Mouse (Mus musculus): ENCODE measurements around the gene Adamts6. TPM values are rescaled to one million over a fixed set of nuclear protein-coding genes. Genes with fewer than 3 reads are reported as not detected.

Adamts6 gene
- polyA plus RNA-seq, 1 experiment from 2014 or later, result 4.8 TPM

GRCm38 (mm10) chr13:104329336-104329735 is 41.7 kb downstream of the Adamts6 start:
- H3K27me3 ChIP-seq, result no peaks in the 10 kb centered on the region
- in situ Hi-C loops (cut with MboI; ENCODE audit: low pct_unique_long_range_greater_than_20kb), result no loop called here
- no peak for TF ChIP-seq CTCF (IDR thresholded peaks at IDR 0.05)
- ChIA-PET POLR2A (no interaction called here), CTCF (interaction anchor here (1.3 kb wide), 1 partner anchor 32 kb away, joined by 3 read pairs; no protein-coding TSS in a partner anchor)
- no peak for DNase-seq (ENCODE audit: low read depth, low spot score)
- no peak for ATAC-seq

- no peak for ATAC-seq
- ChIA-PET POLR2A (no interaction called here), CTCF (interaction anchor here (1.3 kb wide), 1 partner anchor 33 kb away, joined by 3 read pairs; no protein-coding TSS in a partner anchor)
- in situ Hi-C loops (cut with MboI; ENCODE audit: low pct_unique_long_range_greater_than_20kb), result no loop called here
- TF ChIP-seq CTCF (IDR thresholded peaks at IDR 0.05), result no peak
- no peaks in the 10 kb centered on the region for H3K27me3 ChIP-seq
- no peak for DNase-seq (ENCODE audit: low read depth, low spot score)
These were observed 42.1 kb downstream of the Adamts6 start for GRCm38 (mm10) chr13:104329742-104330141.

- ChIA-PET CTCF (no interaction called here), POLR2A (no interaction called here)
- TF ChIP-seq CTCF (IDR thresholded peaks at IDR 0.05), result no peak
- ATAC-seq (no peak), DNase-seq (ENCODE audit: low read depth, low spot score) (no peak)
- no peaks in the 10 kb centered on the region for H3K27me3 ChIP-seq
- in situ Hi-C loops (cut with MboI; ENCODE audit: low pct_unique_long_range_greater_than_20kb), result no loop called here
These were observed 65.0 kb downstream of the Adamts6 start for GRCm38 (mm10) chr13:104352590-104352989.

GRCm38 (mm10) chr13:104393427-104394356 is 106.1 kb downstream of the Adamts6 start:
- no peak for ATAC-seq
- H3K27me3 ChIP-seq, result no peaks in the 10 kb centered on the region
- no peak for TF ChIP-seq CTCF (IDR thresholded peaks at IDR 0.05)
- POLR2A ChIA-PET, result no interaction called here
- in situ Hi-C loops (cut with MboI; ENCODE audit: low pct_unique_long_range_greater_than_20kb), result no loop called here
- no peak for DNase-seq (ENCODE audit: low read depth, low spot score)
- CTCF ChIA-PET, result interaction anchor here (1.3 kb wide), 1 partner anchor 11 kb away, joined by 3 read pairs; no protein-coding TSS in a partner anchor

- H3K27me3 ChIP-seq, result no peaks in the 10 kb centered on the region
- ChIA-PET CTCF (no interaction called here), POLR2A (no interaction called here)
- ATAC-seq, result no peak
- DNase-seq (ENCODE audit: low read depth, low spot score), result no peak
- no peak for TF ChIP-seq CTCF (IDR thresholded peaks at IDR 0.05)
- in situ Hi-C loops (cut with MboI; ENCODE audit: low pct_unique_long_range_greater_than_20kb), result no loop called here
These were observed 110.2 kb downstream of the Adamts6 start for GRCm38 (mm10) chr13:104397814-104398213.

- ATAC-seq (no peak), DNase-seq (ENCODE audit: low read depth, low spot score) (no peak)
- TF ChIP-seq CTCF (IDR thresholded peaks at IDR 0.05), result no peak
- H3K27me3 ChIP-seq, result no peaks in the 10 kb centered on the region
- POLR2A ChIA-PET, result no interaction called here
- CTCF ChIA-PET, result interaction anchor here (0.6 to 1.1 kb wide), 3 partner anchors 11 to 21 kb away, joined by 3 to 4 read pairs (median 4); no protein-coding TSS in a partner anchor
- in situ Hi-C loops (cut with MboI; ENCODE audit: low pct_unique_long_range_greater_than_20kb), result no loop called here
These were observed 145.1 kb downstream of the Adamts6 start for GRCm38 (mm10) chr13:104432734-104433133.

GRCm38 (mm10) chr13:104442559-104442958 is 154.9 kb downstream of the Adamts6 start:
- ChIA-PET CTCF (interaction anchor here (0.8 kb wide), 1 partner anchor 46 kb away, joined by 3 read pairs; no protein-coding TSS in a partner anchor), POLR2A (no interaction called here)
- ATAC-seq, result no peak
- no peak for TF ChIP-seq CTCF (IDR thresholded peaks at IDR 0.05)
- no peak for DNase-seq (ENCODE audit: low read depth, low spot score)
- H3K27me3 ChIP-seq, result no peaks in the 10 kb centered on the region
- in situ Hi-C loops (cut with MboI; ENCODE audit: low pct_unique_long_range_greater_than_20kb), result no loop called here

GRCm38 (mm10) chr13:104445437-104445836 is 157.8 kb downstream of the Adamts6 start:
- peak; percentile 31 for TF ChIP-seq CTCF (IDR thresholded peaks at IDR 0.05)
- POLR2A ChIA-PET, result no interaction called here
- ATAC-seq (no peak), DNase-seq (ENCODE audit: low read depth, low spot score) (no peak)
- in situ Hi-C loops (cut with MboI; ENCODE audit: low pct_unique_long_range_greater_than_20kb), result no loop called here
- CTCF ChIA-PET, result interaction anchor here (1.0 kb wide), 1 partner anchor 10 kb away, joined by 4 read pairs; no protein-coding TSS in a partner anchor
- H3K27me3 ChIP-seq, result no peaks in the 10 kb centered on the region

GRCm38 (mm10) chr13:104446974-104447373 is 159.3 kb downstream of the Adamts6 start:
- DNase-seq (ENCODE audit: low read depth, low spot score), result no peak
- ChIA-PET CTCF (no interaction called here), POLR2A (no interaction called here)
- TF ChIP-seq CTCF (IDR thresholded peaks at IDR 0.05), result no peak
- ATAC-seq, result no peak
- in situ Hi-C loops (cut with MboI; ENCODE audit: low pct_unique_long_range_greater_than_20kb), result no loop called here
- H3K27me3 ChIP-seq, result no peaks in the 10 kb centered on the region

GRCm38 (mm10) chr13:104447470-104447869 is 159.8 kb downstream of the Adamts6 start:
- ATAC-seq (no peak), DNase-seq (ENCODE audit: low read depth, low spot score) (no peak)
- in situ Hi-C loops (cut with MboI; ENCODE audit: low pct_unique_long_range_greater_than_20kb), result no loop called here
- no peak for TF ChIP-seq CTCF (IDR thresholded peaks at IDR 0.05)
- POLR2A ChIA-PET, result no interaction called here
- CTCF ChIA-PET, result no interaction called here
- H3K27me3 ChIP-seq, result no peaks in the 10 kb centered on the region

- DNase-seq (ENCODE audit: low read depth, low spot score), result no peak
- in situ Hi-C loops (cut with MboI; ENCODE audit: low pct_unique_long_range_greater_than_20kb), result no loop called here
- TF ChIP-seq CTCF (IDR thresholded peaks at IDR 0.05), result no peak
- no peaks in the 10 kb centered on the region for H3K27me3 ChIP-seq
- ATAC-seq, result no peak
- POLR2A ChIA-PET, result no interaction called here
- CTCF ChIA-PET, result no interaction called here
These were observed 160.7 kb downstream of the Adamts6 start for GRCm38 (mm10) chr13:104448349-104448748.
